Mouse (Mus musculus): ENCODE results near the gene Eef1a1.
A peak's percentile ranks its signal among the peaks of the same experiment; 100 is the strongest.
"Not testable (repeated sequence)": the region's sequence is repeated elsewhere in the genome, so short reads cannot be mapped to it uniquely, and the experiment has no call there.

Gene Eef1a1

GRCm38 (mm10) chr9:78506722-78507077 is 17.7 kb upstream of the Eef1a1 start:
- DNase-seq (ENCODE audit: low spot score): no peak

GRCm38 (mm10) chr9:78506002-78506721 is 17.2 kb upstream of the Eef1a1 start:
- no peak for DNase-seq (ENCODE audit: low spot score)

GRCm38 (mm10) chr9:78505223-78505622 is 16.3 kb upstream of the Eef1a1 start:
- DNase-seq (ENCODE audit: low spot score): no peak

- DNase-seq (ENCODE audit: low spot score): no peak
Measured at GRCm38 (mm10) chr9:78504679-78505078, 15.7 kb upstream of the Eef1a1 start.

GRCm38 (mm10) chr9:78504133-78504532 is 15.2 kb upstream of the Eef1a1 start:
- peak; percentile 28 for DNase-seq (ENCODE audit: low spot score)

GRCm38 (mm10) chr9:78503223-78504079 is 14.5 kb upstream of the Eef1a1 start:
- peak; percentile 84 for DNase-seq (ENCODE audit: low spot score)

GRCm38 (mm10) chr9:78501284-78501683 is 12.3 kb upstream of the Eef1a1 start:
- DNase-seq (ENCODE audit: low spot score): no peak

GRCm38 (mm10) chr9:78500386-78500785 is 11.4 kb upstream of the Eef1a1 start:
- no peak for DNase-seq (ENCODE audit: low spot score)

GRCm38 (mm10) chr9:78493171-78493570 is 4.2 kb upstream of the Eef1a1 start:
- DNase-seq (ENCODE audit: low spot score): no peak

- no peak for DNase-seq (ENCODE audit: low spot score)
Measured at GRCm38 (mm10) chr9:78492254-78492653, 3.3 kb upstream of the Eef1a1 start.

GRCm38 (mm10) chr9:78491169-78491568 is 2.2 kb upstream of the Eef1a1 start:
- DNase-seq (ENCODE audit: low spot score): no peak

- not testable (repeated sequence) for DNase-seq (ENCODE audit: low spot score)
Measured at GRCm38 (mm10) chr9:78488021-78488420, 930 bp downstream of the Eef1a1 start.

GRCm38 (mm10) chr9:78484660-78485059 is 4.3 kb downstream of the Eef1a1 start:
- DNase-seq (ENCODE audit: low spot score): no peak

- no peak for DNase-seq (ENCODE audit: low spot score)
Measured at GRCm38 (mm10) chr9:78482386-78482785, 6.6 kb downstream of the Eef1a1 start.

GRCm38 (mm10) chr9:78481423-78482331 is 7.3 kb downstream of the Eef1a1 start:
- peak; percentile 99 for DNase-seq (ENCODE audit: low spot score)

GRCm38 (mm10) chr9:78480706-78481358 is 8.1 kb downstream of the Eef1a1 start:
- DNase-seq (ENCODE audit: low spot score): peak; percentile 74

- not testable (repeated sequence) for DNase-seq (ENCODE audit: low spot score)
Measured at GRCm38 (mm10) chr9:78480227-78480626, 8.7 kb downstream of the Eef1a1 start.

- not testable (repeated sequence) for DNase-seq (ENCODE audit: low spot score)
Measured at GRCm38 (mm10) chr9:78479308-78479707, 9.6 kb downstream of the Eef1a1 start.

GRCm38 (mm10) chr9:78478009-78478605 is 10.8 kb downstream of the Eef1a1 start:
- not testable (repeated sequence) for DNase-seq (ENCODE audit: low spot score)

GRCm38 (mm10) chr9:78477021-78477551 is 11.9 kb downstream of the Eef1a1 start:
- DNase-seq (ENCODE audit: low spot score): peak; percentile 79

GRCm38 (mm10) chr9:78476531-78477020 is 12.4 kb downstream of the Eef1a1 start:
- DNase-seq (ENCODE audit: low spot score): peak; percentile 65
